Mouse (Mus musculus) lung, embryonic 15.5 days (tissue): ENCODE measurements at regions not wholly inside any gene's neighbourhood (a gene's known extent, or its start where the extent isn't known, plus 50 kb on each side); places are given as distances from the start of the nearest gene placed in this dataset.

Source experiments
- ATAC-seq: fragments of 200-750 bp; cut with Nextera tagmentation; 2 replicates; pipeline ENCODE4 v1.8.0; 2017; ENCODE audit warnings: moderate number of reproducible peaks, borderline replicate concordance; ENCODE audit not compliant: low FRiP score, low TSS enrichment; ENCODE audit errors: extremely low read depth
- H3K27ac ChIP-seq: fragments of 300-500 bp; sonication (generic); 2 replicates; pipeline ENCODE4 v1.5.1; 2015; ENCODE audit warnings: moderate library complexity, mild to moderate bottlenecking, inconsistent platforms
- H3K27me3 ChIP-seq: fragments of 300-500 bp; sonication (generic); 2 replicates; pipeline ENCODE4 v1.6.1; 2015; ENCODE audit warnings: inconsistent platforms
- H3K36me3 ChIP-seq: fragments of 300-500 bp; sonication (generic); 2 replicates; pipeline ENCODE4 v1.6.1; 2015; ENCODE audit warnings: inconsistent platforms
- H3K4me1 ChIP-seq: fragments of 300-500 bp; sonication (generic); 2 replicates; pipeline ENCODE4 v1.6.1; 2015; ENCODE audit warnings: inconsistent platforms
- H3K4me2 ChIP-seq: fragments of 300-500 bp; sonication (generic); 2 replicates; pipeline ENCODE4 v1.6.1; 2015; ENCODE audit warnings: inconsistent platforms, mild to moderate bottlenecking, moderate library complexity
- H3K4me3 ChIP-seq: fragments of 300-500 bp; sonication (generic); 2 replicates; pipeline ENCODE4 v1.5.1; 2015; ENCODE audit warnings: mild to moderate bottlenecking, inconsistent platforms
- H3K9ac ChIP-seq: fragments of 300-500 bp; sonication (generic); 2 replicates; pipeline ENCODE4 v1.6.1; 2015; ENCODE audit warnings: inconsistent platforms
- H3K9me3 ChIP-seq: fragments of 300-500 bp; sonication (generic); 2 replicates; pipeline ENCODE4 v1.6.1; 2016; ENCODE audit warnings: inconsistent platforms
- whole genome bisulfite sequencing: fragments of 180-500 bp; shearing (Covaris S2); methylation state at CpG from one replicate; pipeline ENCODE4 v1.1.7; 2015; 5-methylcytosine and 5-hydroxymethylcytosine counted together

DNA sequence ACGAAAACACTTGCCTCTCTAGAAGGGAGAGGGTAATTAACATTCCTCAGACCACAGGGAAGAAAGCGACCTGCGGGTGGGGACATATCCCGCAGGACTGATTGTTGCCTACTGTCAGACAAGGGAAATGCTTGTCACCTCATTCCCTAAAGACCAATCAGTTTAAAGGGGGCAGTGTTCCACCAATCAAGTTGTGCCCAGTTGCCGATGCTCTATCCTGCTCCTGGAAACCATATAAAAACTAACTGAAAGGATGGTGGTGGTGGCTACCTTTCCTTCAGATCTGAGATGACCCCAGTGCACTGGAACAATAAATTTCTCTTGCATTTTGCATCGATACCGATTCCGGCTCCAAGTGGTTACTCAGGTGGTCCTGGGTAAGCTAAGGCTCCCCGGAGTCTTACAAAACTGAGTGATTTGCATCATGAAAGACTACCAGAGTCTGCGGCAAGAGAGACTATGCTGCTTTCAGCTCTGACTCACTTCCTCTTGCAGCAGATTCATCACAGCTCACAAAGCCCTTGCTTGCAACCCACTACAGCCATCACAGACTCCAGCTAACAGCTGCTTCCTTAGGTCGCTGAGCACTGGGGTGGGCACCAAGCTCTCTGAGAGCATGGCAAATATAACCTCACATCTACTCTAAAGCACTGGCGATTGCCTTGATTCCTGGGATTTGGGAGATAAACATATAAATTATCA lies 533.7 kb upstream of the A830018L16Rik start:
- H3K27ac ChIP-seq: no peak overlapping the region
- H3K4me3 ChIP-seq: no peak overlapping the region
- no peaks in the 10 kb centered on the region for H3K27me3 ChIP-seq
- H3K4me2 ChIP-seq: no peak overlapping the region
- H3K4me1 ChIP-seq: 0 out of 2 replicates have a peak, but pooled peaks cover 7% of the 10 kb centered on the region
- no peak for ATAC-seq
- no peaks in the 10 kb centered on the region for H3K9me3 ChIP-seq
- no peaks in the 10 kb centered on the region for H3K36me3 ChIP-seq
- H3K9ac ChIP-seq: no peak overlapping the region
- WGBS: 58% methylated on average over 12 of the region's 12 CpGs

DNA sequence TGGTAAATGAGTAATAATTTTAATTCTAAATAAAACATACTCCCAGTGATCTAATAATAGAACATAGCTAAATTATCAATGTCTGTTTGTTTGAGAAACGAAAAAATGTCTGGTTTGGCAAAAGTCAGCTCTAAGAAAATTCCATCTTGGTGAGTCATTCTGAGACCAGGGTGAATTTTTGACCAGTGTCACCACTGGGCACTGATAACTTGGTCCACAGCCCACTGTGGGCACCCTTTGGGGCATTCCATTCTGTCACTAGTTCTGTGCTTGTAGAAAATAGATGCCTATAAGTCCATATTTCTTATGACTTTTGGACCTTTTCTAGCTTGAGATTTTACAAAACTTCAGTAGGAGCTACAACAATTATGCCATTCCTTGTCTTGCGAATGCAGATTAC lies 515.1 kb upstream of the A830018L16Rik start:
- Histone ChIP-seq H3K4me1 (no peaks in the 10 kb centered on the region), H3K9me3 (no peaks in the 10 kb centered on the region), H3K27ac (no peak overlapping the region), H3K36me3 (no peaks in the 10 kb centered on the region), H3K27me3 (no peaks in the 10 kb centered on the region), H3K9ac (no peak overlapping the region), H3K4me2 (no peak overlapping the region), H3K4me3 (no peak overlapping the region)
- WGBS: 59% methylated on average over 2 of the region's 2 CpGs
- no peak for ATAC-seq

DNA sequence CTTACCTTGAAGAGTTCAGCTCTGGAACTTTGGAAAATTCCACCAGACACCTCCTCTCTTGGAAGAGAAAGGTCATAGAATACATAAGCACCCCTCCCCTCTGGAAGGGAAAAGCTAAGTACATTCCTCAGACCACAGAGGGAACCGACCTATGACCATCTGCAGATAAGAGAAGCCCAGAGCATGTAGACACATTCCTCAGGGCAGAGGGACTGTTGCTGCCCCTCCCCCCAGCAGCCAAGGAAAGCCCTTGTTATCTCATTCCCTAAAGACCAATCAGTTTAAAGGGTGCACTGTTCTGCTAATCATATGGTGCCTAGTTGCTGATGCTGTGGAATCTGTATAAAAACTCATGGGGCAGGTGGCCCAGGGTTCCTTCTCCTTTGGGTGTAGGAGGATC lies 511.2 kb upstream of the A830018L16Rik start:
- WGBS: 5% methylated on average over 1 of the region's 1 CpGs
- no peak for ATAC-seq
- Histone ChIP-seq H3K9ac (no peak overlapping the region), H3K4me1 (no peaks in the 10 kb centered on the region), H3K36me3 (no peaks in the 10 kb centered on the region), H3K4me3 (no peak overlapping the region), H3K4me2 (no peak overlapping the region), H3K9me3 (no peaks in the 10 kb centered on the region), H3K27me3 (no peaks in the 10 kb centered on the region), H3K27ac (no peak overlapping the region)

DNA sequence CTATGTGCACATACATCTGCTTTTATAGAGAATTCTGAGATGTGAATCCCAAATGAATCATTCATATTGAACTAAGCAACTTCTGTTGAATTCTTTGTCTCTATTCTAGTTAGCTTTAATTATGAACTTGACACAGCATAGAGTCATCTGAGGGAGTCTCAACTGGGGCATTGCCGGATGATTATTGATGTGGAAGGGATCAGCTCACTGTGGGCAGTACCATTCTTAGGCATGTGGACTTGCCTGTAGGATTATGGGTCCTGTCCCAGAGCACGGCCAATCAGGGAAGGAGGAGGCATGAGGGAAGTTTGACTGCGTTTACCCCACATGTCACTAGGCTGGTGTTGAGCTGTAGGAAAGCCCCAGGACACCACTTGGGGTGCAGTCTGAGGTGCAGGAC lies 493.9 kb upstream of the A830018L16Rik start:
- H3K4me2 ChIP-seq: no peak overlapping the region
- ATAC-seq: no peak
- no peak overlapping the region for H3K4me3 ChIP-seq
- no peaks in the 10 kb centered on the region for H3K4me1 ChIP-seq
- H3K9ac ChIP-seq: no peak overlapping the region
- H3K36me3 ChIP-seq: no peaks in the 10 kb centered on the region
- H3K27ac ChIP-seq: no peak overlapping the region
- no peaks in the 10 kb centered on the region for H3K27me3 ChIP-seq
- H3K9me3 ChIP-seq: no peaks in the 10 kb centered on the region
- WGBS: 92% methylated on average over 3 of the region's 3 CpGs

DNA sequence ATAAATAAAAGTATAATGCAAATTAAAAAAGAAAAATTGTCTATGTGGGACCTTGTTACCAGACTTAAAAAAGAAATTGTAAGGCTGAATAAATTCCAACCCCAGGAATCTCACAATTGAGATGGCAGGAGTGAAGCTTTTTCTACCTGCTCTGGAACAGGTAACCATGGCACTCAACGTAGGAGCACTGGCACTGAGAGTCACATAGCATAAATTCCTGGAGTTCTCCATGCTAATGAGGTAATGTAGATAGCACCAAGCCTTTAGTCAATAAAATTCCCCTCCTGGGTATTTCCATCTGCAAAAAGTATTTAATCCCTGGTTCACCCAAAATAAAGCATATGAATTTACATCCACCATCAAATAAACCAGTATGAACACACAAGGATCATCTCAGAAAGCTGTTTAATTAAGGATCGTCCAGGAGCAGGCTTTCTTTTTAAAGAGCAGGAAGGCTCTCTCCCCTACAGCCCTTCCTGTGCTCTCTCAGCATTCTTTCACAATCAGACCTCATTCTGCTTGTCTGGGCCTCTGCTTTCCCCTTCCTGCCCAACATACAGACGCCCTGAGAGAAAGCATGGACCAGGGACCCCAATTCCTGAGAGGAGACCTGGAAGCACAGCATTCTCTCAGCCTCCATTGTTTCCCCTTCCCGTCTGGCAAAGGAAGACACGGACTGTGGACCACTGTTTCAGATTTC lies 481.4 kb upstream of the A830018L16Rik start:
- no peaks in the 10 kb centered on the region for H3K9me3 ChIP-seq
- H3K9ac ChIP-seq: no peak overlapping the region
- peak; percentile 65; the same call in 1 of the 2 replicates for ATAC-seq
- no peaks in the 10 kb centered on the region; the same call in 1 of the 2 replicates for H3K4me1 ChIP-seq
- H3K4me3 ChIP-seq: no peak overlapping the region
- H3K36me3 ChIP-seq: no peaks in the 10 kb centered on the region
- no peaks in the 10 kb centered on the region for H3K27me3 ChIP-seq
- H3K27ac ChIP-seq: peak overlapping the region; percentile 70
- H3K4me2 ChIP-seq: no peak overlapping the region
- 40% methylated on average over 5 of the region's 5 CpGs for WGBS

DNA sequence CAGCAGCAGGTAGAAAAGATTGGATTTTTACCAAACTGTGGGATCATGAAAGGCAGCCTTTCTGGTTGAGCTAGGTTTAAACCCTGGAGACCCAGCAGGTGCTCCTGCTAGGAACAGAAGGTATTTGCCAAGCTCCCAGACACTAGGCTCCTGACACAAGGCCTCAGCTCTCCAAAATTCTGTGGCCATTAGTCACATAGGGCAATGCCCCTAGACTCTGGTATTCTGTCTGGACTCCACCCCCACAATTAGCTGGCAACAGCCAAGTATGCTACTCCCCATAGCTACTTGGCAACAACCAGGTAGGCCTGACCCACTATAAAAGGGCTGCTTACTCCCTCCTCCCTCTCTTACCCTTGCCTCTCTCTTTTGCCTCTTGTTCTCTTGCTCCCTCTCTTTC lies 480.7 kb upstream of the A830018L16Rik start:
- H3K27ac ChIP-seq: peak overlapping the region; percentile 70
- ATAC-seq: peak; percentile 46
- no peaks in the 10 kb centered on the region for H3K9me3 ChIP-seq
- no peaks in the 10 kb centered on the region for H3K36me3 ChIP-seq
- H3K9ac ChIP-seq: no peak overlapping the region
- no peaks in the 10 kb centered on the region; the same call in 1 of the 2 replicates for H3K4me1 ChIP-seq
- H3K4me2 ChIP-seq: no peak overlapping the region
- no peaks in the 10 kb centered on the region for H3K27me3 ChIP-seq
- no peak overlapping the region for H3K4me3 ChIP-seq

DNA sequence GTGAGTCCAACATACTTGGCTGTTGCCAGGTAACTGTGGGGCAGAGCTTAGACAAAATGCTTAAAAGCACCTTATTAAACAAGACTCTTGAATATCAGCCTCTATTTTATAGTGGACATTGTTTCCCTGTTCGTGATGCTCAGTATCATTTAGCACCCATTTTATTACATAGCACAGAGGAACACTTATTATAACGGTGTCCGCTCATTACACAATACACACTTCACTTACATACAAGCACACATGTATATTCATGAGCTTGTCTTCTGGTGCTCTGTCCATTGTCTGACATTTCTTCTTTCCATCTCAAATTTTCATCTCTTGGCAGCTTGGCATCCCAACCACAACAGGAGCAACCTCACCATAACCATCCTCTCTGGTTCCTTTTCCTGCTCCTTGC lies 475.5 kb upstream of the A830018L16Rik start:
- Histone ChIP-seq H3K27me3 (no peaks in the 10 kb centered on the region), H3K9ac (no peak overlapping the region), H3K9me3 (no peaks in the 10 kb centered on the region), H3K4me2 (no peak overlapping the region), H3K27ac (no peak overlapping the region), H3K36me3 (no peaks in the 10 kb centered on the region), H3K4me1 (no peaks in the 10 kb centered on the region), H3K4me3 (no peak overlapping the region)
- 87% methylated on average over 3 of the region's 3 CpGs for WGBS
- ATAC-seq: no peak

DNA sequence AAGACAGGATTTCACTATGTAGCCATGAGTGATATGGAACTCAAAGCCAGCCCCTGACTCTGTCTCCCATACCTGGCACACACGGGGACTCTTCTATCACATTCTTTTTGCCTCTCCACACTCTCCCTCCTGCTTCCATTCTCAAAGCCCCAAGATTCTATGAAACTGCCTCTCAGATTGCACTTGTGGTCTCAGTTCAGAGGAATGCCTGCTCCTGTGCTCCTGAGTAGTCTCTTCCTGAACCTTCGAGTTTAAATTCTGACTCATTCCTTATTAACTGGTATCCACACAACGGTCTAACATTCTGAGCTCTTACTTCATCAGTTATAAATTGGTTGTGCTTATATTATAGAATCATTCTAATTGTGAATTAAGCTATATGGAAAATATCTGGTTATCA lies 473.6 kb upstream of the A830018L16Rik start:
- no peaks in the 10 kb centered on the region for H3K4me1 ChIP-seq
- no peak for ATAC-seq
- no peaks in the 10 kb centered on the region for H3K36me3 ChIP-seq
- no peak overlapping the region for H3K4me2 ChIP-seq
- H3K27me3 ChIP-seq: no peaks in the 10 kb centered on the region
- H3K4me3 ChIP-seq: no peak overlapping the region
- no peaks in the 10 kb centered on the region for H3K9me3 ChIP-seq
- no peak overlapping the region for H3K9ac ChIP-seq
- WGBS: 56% methylated on average over 3 of the region's 3 CpGs
- H3K27ac ChIP-seq: no peak overlapping the region

DNA sequence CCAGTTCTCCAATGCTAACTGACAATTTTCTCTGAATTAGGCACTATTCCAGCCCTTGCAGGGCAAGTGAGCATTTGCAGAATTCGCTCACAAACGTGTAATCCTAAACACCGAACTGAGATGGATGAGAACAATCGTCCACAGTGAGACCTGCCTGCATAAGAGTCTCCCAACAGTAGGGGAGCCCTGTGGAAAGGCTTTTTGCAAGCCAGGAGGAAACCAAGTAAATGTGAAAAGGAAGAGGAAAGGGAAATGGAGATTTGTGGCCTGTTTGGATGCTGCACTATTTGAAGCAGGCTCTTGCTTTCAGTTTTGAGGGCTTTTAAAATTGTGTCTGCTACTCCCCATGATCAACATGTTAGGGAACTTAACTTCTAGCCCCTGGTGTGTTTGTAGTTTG lies 470.9 kb upstream of the A830018L16Rik start:
- no peaks in the 10 kb centered on the region for H3K36me3 ChIP-seq
- ATAC-seq: no peak
- H3K9me3 ChIP-seq: no peaks in the 10 kb centered on the region
- H3K27ac ChIP-seq: no peak overlapping the region
- no peak overlapping the region for H3K4me3 ChIP-seq
- H3K9ac ChIP-seq: no peak overlapping the region
- no peak overlapping the region for H3K4me2 ChIP-seq
- WGBS: 30% methylated on average over 4 of the region's 4 CpGs
- no peaks in the 10 kb centered on the region for H3K4me1 ChIP-seq
- no peaks in the 10 kb centered on the region for H3K27me3 ChIP-seq
